Mouse (Mus musculus) kidney, adult 11 months (tissue): ENCODE measurements around the gene Lsm2.
"Not testable (repeated sequence)": the region's sequence is repeated elsewhere in the genome, so short reads cannot be mapped to it uniquely, and the experiment has no call there.

Experiments
- DNase-seq: peaks from one replicate; pipeline ENCODE4 v3.0.0; 2022

Gene Lsm2

GRCm38 (mm10) chr17:34995192-34995591 lies 13.5 kb downstream of the Lsm2 start:
- not testable (repeated sequence) for DNase-seq

DNA sequence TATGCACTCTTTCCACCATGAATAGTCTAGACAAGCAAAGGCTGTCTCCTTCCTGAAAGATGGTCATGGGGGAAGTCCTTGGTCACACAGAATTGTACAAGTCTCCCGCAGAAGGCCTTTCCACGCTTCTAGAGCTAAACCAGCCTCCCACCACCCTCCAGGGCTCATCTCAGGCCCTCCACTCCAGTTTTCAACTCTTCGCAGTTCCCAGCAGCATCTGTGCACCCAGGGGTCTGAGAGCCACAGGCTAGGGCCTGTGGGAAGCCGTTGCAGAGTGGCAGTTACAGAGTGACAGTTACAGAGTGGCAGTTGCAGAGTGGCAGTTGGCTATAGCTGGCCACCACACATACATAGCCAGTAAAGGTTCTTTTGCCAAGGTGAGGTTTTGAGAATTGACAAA lies 14.3 kb downstream of the Lsm2 start:
- DNase-seq: not testable (repeated sequence)

- no peak for DNase-seq
Observed at GRCm38 (mm10) chr17:34996411-34997141, 14.9 kb downstream of the Lsm2 start.

DNA sequence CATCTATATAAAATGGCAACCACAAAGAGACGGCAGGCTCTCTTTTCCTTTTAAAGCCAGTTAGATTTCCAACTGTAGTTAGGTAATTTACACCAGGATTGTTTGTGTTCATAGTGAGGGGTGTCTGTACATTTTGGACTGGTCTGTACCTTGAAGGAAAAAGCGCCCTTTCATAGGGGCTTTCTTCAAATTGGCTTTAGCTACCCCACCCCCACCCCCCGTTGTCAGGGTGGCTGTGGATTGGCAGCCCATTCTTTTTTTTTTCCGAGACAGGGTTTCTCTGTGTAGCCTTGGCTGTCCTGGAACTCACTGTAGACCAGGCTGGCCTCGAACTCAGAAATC lies 15.5 kb downstream of the Lsm2 start:
- no peak for DNase-seq

DNA sequence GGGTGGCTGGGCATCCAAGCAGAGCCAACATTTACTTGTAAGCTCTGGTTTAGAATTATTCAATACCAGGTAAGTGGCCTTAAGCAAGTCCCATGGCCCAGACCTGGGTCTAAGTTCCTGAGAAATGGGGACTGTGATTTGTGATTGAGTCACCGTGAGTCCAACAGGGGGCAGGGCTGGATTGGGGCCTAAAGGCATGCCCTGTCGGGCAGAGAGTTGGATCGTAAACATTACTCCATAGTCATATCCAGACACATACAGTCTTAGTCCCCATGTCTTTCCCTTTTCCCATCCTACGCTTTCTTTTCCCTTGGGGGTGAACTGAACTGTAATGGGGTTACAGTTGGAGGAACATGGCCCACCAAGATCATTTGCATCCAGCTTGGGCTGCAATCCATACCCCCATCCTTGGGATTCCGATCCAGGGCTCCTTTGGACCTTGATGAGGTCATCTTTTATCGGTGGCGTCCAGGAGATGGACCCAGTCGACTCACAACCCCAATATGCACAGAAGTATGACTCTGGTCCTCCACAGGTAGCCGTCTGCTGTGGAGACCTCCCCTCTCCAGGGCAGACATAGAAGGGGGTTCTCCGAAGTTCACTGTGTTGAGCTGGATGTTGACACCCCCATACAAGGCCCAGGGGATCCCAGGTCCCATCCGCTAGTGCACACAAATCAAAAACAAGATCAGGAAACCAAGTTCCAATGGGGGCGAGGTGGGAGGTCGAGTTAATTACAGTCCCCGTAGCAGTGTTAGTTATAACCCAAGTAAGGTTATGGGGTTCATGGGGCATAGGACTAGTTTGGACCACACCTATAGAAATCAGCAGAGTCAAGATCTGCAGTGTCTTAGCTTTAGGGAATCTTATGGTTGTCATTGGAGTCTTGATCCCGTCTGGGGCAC lies 17.1 kb downstream of the Lsm2 start:
- no peak for DNase-seq

- not testable (repeated sequence) for DNase-seq
Observed at GRCm38 (mm10) chr17:34999871-35000716, 18.4 kb downstream of the Lsm2 start.

DNA sequence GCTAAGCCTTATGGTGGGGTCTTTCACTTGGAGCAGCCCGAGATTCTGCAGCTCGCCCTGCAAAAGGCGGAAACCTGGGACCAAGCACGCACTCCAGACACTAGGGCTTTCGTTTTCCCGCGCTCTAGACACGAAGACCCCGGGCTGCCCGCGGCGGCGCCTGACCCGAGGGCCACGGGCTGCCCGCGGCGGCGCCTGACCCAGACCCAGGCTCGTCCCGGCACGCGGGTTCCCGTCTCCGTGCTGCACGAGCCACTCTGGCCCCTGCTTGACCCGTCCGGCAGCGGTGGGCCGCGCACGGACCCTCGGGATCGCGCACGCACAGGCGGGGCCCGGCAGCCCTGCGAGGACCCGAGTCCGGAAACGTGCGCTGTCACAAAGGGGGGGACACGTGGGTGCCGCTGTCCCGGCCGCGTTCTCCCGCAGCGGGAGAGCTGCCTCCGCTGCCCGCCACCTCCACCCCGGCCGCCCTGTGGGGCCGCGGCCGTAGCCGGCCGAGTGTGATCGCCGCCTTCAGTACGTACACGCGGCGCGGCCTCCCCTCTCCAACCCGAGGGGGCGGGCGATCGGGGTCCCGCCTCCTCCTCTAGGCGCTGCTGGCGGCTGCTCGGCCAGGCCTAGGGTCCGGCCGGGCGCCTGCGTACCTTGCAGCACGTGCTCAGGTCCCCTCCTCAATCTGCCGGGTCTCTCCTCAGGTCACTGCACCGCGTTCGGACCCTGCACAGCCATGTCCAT lies 19.2 kb downstream of the Lsm2 start, which contains the start of gene Vars:
Vars (plus strand) TSS at position 271 of the 735 bp plus-strand sequence.
- DNase-seq: peak; percentile 83

- no peak for DNase-seq
Observed at GRCm38 (mm10) chr17:35001452-35002152, 19.9 kb downstream of the Lsm2 start.

- DNase-seq: no peak
Observed at GRCm38 (mm10) chr17:35002153-35002865, 20.6 kb downstream of the Lsm2 start.

- DNase-seq: no peak
Observed at GRCm38 (mm10) chr17:35003022-35003838, 21.6 kb downstream of the Lsm2 start.

- DNase-seq: no peak
Observed at GRCm38 (mm10) chr17:35004075-35004717, 22.5 kb downstream of the Lsm2 start.

DNA sequence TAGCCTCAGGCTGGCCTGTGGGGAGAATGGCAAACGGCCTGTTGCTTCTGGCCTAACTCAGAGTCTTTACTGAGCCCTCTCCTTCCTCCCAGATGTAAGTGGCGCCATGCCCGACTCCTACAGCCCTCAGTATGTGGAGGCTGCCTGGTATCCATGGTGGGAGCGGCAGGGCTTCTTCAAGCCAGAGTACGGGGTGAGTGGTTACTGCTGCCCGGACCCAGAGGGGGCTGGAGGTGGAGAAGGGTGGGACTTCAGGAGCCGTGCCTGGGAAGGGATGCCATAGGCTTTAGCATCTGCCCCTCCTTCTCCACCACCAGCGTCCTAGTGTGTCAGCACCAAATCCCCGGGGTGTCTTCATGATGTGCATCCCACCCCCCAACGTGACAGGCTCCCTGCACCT lies 23.5 kb downstream of the Lsm2 start:
- no peak for DNase-seq

DNA sequence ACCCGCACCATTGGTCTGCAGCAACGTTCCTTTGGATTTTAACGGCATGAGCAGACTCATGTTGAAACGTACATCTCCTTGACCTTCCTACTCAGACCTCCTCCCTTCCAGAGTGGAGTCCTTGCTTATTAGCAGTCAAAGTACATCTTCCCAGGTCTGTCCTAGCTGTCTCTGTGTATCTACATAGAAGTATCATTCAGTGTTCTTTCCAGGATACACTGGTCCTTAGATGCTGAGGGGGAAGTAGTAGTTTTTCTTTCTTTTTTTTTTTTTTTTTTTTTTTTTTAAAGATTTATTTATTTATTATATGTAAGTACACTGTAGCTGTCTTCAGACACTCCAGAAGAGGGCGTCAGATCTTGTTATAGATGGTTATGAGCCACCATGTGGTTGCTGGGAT lies 24.2 kb downstream of the Lsm2 start:
- not testable (repeated sequence) for DNase-seq

DNA sequence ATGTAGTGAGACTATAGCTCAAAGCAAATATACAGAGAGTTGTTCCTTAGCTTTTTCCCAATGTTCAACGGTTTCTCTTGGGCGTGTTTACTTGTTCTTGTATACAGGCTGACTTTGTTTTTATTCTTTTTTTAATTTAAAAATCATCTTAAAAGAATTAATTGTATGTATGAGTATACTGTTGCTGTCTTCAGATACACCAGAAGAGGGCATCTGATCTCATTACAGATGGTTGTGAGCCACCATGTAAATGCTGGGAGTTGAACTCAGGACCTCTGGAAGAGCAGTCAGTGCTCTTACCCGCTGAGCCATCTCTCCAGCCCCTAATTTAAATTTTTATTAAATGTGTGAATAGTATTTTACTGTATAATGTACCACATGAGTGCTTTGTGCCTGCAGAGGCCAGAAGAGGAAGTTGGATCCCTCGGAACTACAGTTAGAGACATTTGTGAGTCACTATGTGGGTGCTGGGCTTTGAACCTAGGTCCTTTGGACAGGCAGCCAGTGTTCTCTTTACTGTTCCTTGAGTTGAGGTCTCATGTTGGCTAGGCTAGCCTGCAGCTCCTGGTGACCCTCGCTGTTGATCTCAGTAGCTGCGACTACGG lies 25.8 kb downstream of the Lsm2 start:
- DNase-seq: no peak

GRCm38 (mm10) chr17:35009586-35009985 lies 27.9 kb downstream of the Lsm2 start:
- DNase-seq: no peak

DNA sequence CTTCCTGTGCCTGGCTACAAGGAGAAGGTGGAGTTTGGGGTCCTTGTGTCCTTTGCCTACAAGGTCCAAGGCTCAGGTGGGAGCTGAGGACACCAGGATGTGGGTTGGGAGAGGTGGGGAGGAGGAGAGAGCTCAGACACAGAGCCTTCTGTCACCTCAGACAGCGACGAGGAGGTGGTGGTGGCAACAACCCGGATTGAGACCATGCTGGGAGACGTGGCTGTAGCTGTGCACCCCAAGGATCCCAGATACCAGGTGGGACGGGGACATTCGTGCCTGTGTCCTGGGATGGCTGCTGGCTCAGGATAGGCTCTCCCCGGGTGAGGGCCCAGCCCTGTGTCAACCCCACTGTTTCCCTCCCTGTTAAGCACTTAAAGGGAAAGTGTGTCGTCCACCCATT lies 29.8 kb downstream of the Lsm2 start:
- no peak for DNase-seq

- DNase-seq: no peak
Observed at GRCm38 (mm10) chr17:35012430-35012829, 30.8 kb downstream of the Lsm2 start.

DNA sequence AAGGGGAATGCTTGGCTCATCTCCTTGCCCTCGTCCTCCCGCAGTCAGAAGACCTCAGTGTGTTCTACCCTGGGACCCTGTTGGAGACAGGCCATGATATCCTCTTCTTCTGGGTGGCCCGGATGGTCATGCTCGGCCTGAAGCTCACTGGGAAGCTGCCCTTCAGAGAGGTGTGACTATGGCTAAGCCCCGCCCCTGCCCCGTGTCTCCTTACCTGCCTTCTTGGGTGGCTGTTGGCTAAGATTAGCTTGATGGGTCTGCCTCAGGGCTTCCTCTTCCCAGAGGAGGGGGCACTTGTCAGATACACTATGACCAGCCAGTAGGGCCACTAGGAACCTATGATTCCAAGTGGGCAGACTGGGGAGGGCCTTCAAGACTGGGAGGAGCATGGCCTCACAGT lies 31.6 kb downstream of the Lsm2 start:
- no peak for DNase-seq

GRCm38 (mm10) chr17:35015296-35015695 lies 33.6 kb downstream of the Lsm2 start:
- no peak for DNase-seq
